Mouse (Mus musculus): Measurements from ENCODE around the gene Ndufs7. TPM values are rescaled to one million over a fixed set of nuclear protein-coding genes. Genes with fewer than 3 reads are reported as not detected.
A peak's percentile ranks its signal among the peaks of the same experiment; 100 is the strongest.
"Not testable (repeated sequence)": the region's sequence is repeated elsewhere in the genome, so short reads cannot be mapped to it uniquely, and the experiment has no call there.

Ndufs7 gene
- polyA plus RNA-seq, 1 experiment from 2014 or later: 260 TPM

DNA sequence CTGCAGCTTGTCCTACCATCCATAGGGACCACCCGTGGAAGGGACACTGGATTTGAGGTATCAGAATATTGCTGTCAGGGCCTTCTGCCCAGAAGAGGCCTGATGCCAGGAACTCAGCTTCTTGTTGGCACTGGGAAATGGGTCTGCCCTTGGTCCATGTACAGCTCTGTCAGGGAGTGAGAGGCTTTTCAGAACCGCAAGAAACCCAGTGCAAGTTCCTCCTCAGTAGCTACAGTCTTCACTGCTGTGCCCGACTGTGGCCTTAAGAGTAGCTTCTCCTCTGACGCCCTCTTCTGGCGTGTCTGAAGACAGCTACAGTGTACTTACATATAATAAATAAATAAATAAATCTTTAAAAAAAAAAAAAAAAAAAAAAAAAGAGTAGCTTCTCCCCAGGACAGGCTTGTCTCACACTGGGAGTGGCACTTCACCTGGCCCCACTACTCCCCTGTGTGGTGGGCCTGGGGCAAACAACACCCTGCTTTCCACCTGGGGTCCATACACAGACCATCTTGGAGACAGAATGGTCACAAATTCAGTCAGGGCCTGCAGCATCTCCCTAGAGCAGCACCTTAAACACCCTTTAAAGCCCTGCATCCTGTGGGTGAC lies 4.0 kb upstream of the Ndufs7 start:
- peak overlapping the region; percentile 47; the same call in 1 of the 2 replicates for H3K27ac ChIP-seq
- H3K4me1 ChIP-seq: peaks cover 12% of the 10 kb centered on the region
- peaks cover 49% of the 10 kb centered on the region for H3K36me3 ChIP-seq
- H3K9ac ChIP-seq: no peak overlapping the region
- no peak overlapping the region for H3K4me2 ChIP-seq (replicated peaks)
- H3K4me3 ChIP-seq: no peak overlapping the region
- no peaks in the 10 kb centered on the region for H3K9me3 ChIP-seq
- 36% methylated on average over 5 of the region's 5 CpGs for WGBS
- no peaks in the 10 kb centered on the region for H3K27me3 ChIP-seq
- no peak for ATAC-seq (ENCODE audit: insufficient number of reproducible peaks, insufficient read depth, low FRiP score, low TSS enrichment)

DNA sequence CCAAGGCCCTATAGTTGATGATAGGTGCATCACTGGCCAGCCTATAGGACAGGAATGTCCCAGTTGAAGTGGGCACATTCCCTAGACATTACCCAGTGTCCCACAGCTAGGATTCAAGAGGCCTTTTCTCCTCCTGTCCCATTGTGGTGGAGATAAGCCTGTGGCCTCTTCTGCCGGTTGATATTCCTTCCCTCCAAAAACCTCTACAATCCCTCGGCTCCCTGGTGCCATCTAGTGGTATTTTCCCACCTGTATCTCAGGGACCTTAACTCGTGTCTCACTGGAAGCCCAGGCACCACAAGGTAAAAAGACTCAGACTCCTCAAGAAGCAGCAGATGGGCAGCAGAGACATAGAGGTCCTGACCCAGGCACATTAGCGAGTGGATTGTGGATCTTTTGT lies 3.3 kb upstream of the Ndufs7 start:
- Histone ChIP-seq H3K27me3 (no peaks in the 10 kb centered on the region), H3K27ac (peak overlapping the region; percentile 47; the same call in 1 of the 2 replicates), H3K4me3 (no peak overlapping the region), H3K4me2 (replicated peaks) (no peak overlapping the region), H3K9me3 (no peaks in the 10 kb centered on the region), H3K9ac (peak overlapping the region; percentile 11; the same call in 1 of the 2 replicates), H3K36me3 (peaks cover 42% of the 10 kb centered on the region), H3K4me1 (peaks cover 19% of the 10 kb centered on the region)
- WGBS: 2% methylated on average over 4 of the region's 4 CpGs
- ATAC-seq (ENCODE audit: insufficient number of reproducible peaks, insufficient read depth, low FRiP score, low TSS enrichment): no peak

DNA sequence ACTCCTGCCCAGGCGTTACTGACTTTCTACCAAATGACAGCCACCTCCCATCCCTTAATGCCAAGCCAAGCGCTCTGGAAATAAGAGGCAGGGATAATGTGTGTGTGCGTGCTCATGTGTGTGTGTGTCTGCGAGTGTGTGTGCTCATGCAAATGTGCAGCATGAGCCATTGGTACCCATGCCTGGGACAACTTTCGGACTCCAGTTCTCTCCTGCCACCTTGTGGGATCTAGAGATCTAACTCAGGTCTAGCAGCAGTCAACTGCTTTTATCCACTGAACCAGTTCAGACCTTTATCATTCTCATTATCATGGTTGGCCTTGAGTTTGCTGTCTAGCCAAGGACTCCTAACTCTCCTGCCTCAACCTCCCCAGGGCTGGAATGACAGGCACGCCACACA lies 1.1 kb upstream of the Ndufs7 start:
- WGBS: 57% methylated on average over 6 of the region's 6 CpGs
- peaks cover 19% of the 10 kb centered on the region for H3K4me1 ChIP-seq
- no peak overlapping the region for H3K27ac ChIP-seq
- no peak overlapping the region for H3K4me3 ChIP-seq
- H3K9ac ChIP-seq: no peak overlapping the region
- H3K27me3 ChIP-seq: no peaks in the 10 kb centered on the region
- no peak overlapping the region for H3K4me2 ChIP-seq (replicated peaks)
- peaks cover 19% of the 10 kb centered on the region for H3K36me3 ChIP-seq
- ATAC-seq (ENCODE audit: insufficient number of reproducible peaks, insufficient read depth, low FRiP score, low TSS enrichment): no peak
- no peaks in the 10 kb centered on the region for H3K9me3 ChIP-seq

DNA sequence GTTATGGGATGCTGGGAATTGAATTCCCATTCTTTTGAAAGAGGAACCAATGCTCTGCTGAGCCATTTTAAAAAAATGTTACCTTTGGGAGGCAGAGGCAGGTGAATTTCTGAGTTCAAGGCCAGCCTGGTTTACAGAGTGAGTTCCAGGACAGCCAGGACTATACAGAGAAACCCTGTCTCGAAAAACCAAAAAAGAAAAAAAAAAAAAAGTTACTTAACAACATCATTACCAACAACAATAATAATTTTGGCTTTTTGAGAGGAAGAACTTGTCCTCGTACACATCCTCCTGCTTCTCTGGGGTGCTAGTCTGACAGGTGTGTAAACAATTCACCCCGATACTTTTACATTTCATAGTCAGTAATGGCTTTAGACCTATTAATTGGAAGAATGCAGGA lies 484 bp upstream of the Ndufs7 start:
- 47% methylated on average over 3 of the region's 3 CpGs for WGBS

DNA sequence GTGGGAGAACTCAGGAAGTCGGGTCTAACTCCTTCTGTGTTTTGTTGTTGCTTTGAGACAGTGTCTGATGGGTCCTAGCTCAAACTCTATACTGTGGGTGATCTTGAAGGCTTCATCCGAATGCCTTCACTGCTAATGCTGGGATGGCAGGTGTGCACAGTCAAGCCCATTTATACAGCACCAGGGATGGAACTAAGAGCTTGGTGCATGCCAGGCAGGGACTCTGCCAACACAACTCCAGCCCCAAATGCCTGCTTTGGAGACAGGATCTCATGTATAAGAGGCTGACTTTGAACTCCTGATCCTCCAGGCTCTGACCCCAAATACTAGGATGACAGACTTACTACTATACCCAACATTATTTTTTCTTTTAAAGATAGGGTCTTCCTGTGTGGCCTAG lies 1.1 kb downstream of the Ndufs7 start:
- Histone ChIP-seq H3K9ac (peak overlapping the region; percentile 76; the same call in 1 of the 2 replicates), H3K4me2 (replicated peaks) (peak overlapping the region; percentile 95), H3K27ac (peak overlapping the region; percentile 86; the same call in 1 of the 2 replicates), H3K36me3 (peaks cover 20% of the 10 kb centered on the region), H3K9me3 (no peaks in the 10 kb centered on the region), H3K4me1 (peaks cover 19% of the 10 kb centered on the region), H3K4me3 (peak overlapping the region; percentile 81), H3K27me3 (no peaks in the 10 kb centered on the region)
- WGBS: 41% methylated on average over 2 of the region's 2 CpGs
- no peak for ATAC-seq (ENCODE audit: insufficient number of reproducible peaks, insufficient read depth, low FRiP score, low TSS enrichment)

More for the DNA sequence above, 484 bp upstream of the Ndufs7 start:
- not testable (repeated sequence) for ATAC-seq (ENCODE audit: insufficient number of reproducible peaks, insufficient read depth, low FRiP score, low TSS enrichment); H3K9ac ChIP-seq; H3K27me3 ChIP-seq; H3K9me3 ChIP-seq; H3K27ac ChIP-seq
- Histone ChIP-seq H3K4me1 (peaks cover 19% of the 10 kb centered on the region), H3K4me3 (peak overlapping the region; percentile 81), H3K4me2 (replicated peaks) (peak overlapping the region; percentile 95), H3K36me3 (peaks cover 17% of the 10 kb centered on the region)

DNA sequence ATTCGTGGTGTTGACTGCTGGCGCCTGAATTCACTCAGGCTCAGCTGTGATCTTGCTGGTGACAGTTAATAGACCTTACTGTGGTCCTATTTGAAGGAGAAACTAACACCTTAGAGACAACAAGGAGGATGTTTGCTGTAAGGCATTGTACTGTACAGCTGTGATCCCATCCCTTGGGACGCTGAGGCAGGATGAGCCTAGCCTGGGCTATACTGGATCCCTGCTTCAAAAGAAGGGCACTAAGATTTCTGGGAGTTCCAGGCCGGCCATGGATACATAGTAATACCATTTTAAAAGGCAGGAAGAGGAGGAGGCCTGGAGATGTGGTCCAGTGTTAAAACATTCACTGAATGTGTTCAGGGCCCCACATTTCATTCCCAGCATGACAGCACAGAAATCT lies 1.7 kb downstream of the Ndufs7 start:
- Histone ChIP-seq H3K4me3 (peak overlapping the region; percentile 81), H3K27me3 (no peaks in the 10 kb centered on the region), H3K4me1 (peaks cover 15% of the 10 kb centered on the region), H3K27ac (no peak overlapping the region), H3K9ac (no peak overlapping the region), H3K9me3 (no peaks in the 10 kb centered on the region), H3K36me3 (peaks cover 25% of the 10 kb centered on the region), H3K4me2 (replicated peaks) (peak overlapping the region; percentile 95; the same call in 1 of the 2 replicates)
- WGBS: 87% methylated on average over 4 of the region's 4 CpGs
- no peak for ATAC-seq (ENCODE audit: insufficient number of reproducible peaks, insufficient read depth, low FRiP score, low TSS enrichment)

DNA sequence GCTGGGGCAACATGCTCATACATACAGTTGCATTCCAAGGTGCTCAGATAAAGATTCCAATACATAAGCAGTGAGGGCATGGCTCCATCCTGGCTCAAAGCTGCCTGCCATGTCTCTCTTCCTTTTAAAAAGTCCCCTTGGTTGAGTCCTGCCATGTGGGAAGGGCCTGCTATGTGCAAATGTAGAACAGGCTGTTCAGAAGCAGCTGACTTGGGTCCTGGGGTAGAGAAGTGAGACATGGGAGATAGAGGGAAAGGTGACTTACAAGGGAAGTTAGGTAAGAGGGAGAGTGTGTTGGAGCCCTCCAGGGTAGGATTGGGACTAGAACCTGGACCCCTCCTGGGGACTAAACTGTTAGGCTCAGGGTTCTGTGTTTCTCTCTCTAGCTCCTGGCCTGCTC lies 3.1 kb downstream of the Ndufs7 start:
- H3K4me1 ChIP-seq: peaks cover 12% of the 10 kb centered on the region
- H3K9ac ChIP-seq: no peak overlapping the region
- no peak overlapping the region for H3K27ac ChIP-seq
- H3K4me3 ChIP-seq: no peak overlapping the region
- no peaks in the 10 kb centered on the region for H3K9me3 ChIP-seq
- no peak for ATAC-seq (ENCODE audit: insufficient number of reproducible peaks, insufficient read depth, low FRiP score, low TSS enrichment)
- H3K27me3 ChIP-seq: no peaks in the 10 kb centered on the region
- H3K4me2 ChIP-seq (replicated peaks): no peak overlapping the region
- H3K36me3 ChIP-seq: peaks cover 39% of the 10 kb centered on the region

DNA sequence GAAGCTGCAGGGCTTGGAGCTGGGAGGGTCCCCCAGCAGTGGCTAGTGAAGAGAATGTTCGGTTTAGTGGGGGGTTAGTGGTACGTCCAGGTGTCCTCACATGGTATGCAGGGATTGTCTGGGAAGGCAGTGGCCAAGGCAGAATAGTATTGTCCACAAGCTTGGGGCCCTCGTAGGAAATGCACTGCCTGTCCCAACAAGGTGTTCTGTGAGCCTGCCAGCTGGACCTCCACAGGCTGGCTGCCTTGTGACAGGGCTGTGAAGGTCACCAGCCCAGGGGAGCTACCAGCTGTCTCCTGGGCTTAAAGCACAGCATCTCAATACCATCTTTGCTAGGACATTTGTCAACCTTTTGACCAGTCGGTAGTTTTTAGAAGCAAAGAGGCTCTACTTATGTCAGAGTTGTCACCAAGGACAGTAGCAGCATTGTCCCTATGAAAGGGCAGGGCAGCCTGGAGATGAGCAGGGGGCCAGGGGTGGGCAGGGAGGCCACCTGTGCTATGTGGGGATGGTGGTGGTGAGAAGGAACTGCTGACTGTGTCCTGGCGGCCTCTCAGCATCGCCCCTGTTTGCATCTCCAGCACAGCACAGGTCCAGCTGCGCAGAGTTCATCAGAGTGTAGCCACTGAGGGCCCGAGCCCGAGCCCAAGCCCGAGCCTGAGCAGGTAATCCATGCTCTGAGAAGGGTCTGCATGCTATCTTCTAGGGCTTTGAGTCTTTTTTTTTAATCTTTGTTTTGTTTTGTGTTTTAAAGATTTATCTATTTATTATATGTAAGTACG lies 3.8 kb downstream of the Ndufs7 start:
- no peaks in the 10 kb centered on the region for H3K9me3 ChIP-seq
- H3K27ac ChIP-seq: no peak overlapping the region
- no peak overlapping the region for H3K9ac ChIP-seq
- peaks cover 44% of the 10 kb centered on the region for H3K36me3 ChIP-seq
- H3K4me2 ChIP-seq (replicated peaks): no peak overlapping the region
- H3K4me1 ChIP-seq: peaks cover 10% of the 10 kb centered on the region
- 92% methylated on average over 11 of the region's 11 CpGs for WGBS
- H3K27me3 ChIP-seq: no peaks in the 10 kb centered on the region
- ATAC-seq (ENCODE audit: insufficient number of reproducible peaks, insufficient read depth, low FRiP score, low TSS enrichment): no peak
- H3K4me3 ChIP-seq: no peak overlapping the region

DNA sequence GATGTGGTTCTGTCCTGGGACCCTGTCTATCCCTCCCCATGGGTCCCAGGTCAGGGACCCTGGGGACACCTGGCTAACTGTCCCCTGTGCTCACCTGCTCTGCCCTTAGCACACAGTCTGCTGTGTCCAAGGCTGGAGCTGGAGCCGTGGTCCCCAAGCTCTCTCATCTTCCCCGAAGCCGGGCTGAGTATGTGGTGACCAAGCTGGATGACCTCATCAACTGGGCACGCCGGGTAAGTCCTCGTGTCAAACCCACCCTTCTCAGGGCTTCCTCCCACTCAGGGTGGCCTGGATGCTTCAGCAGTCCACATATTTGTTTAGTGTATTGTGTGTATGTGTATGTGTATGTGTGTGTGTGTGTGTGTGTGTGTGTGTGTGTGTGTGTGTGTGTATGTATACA lies 4.6 kb downstream of the Ndufs7 start:
- 91% methylated on average over 6 of the region's 6 CpGs for WGBS
- no peak overlapping the region for H3K4me2 ChIP-seq (replicated peaks)
- H3K36me3 ChIP-seq: peaks cover 53% of the 10 kb centered on the region

DNA sequence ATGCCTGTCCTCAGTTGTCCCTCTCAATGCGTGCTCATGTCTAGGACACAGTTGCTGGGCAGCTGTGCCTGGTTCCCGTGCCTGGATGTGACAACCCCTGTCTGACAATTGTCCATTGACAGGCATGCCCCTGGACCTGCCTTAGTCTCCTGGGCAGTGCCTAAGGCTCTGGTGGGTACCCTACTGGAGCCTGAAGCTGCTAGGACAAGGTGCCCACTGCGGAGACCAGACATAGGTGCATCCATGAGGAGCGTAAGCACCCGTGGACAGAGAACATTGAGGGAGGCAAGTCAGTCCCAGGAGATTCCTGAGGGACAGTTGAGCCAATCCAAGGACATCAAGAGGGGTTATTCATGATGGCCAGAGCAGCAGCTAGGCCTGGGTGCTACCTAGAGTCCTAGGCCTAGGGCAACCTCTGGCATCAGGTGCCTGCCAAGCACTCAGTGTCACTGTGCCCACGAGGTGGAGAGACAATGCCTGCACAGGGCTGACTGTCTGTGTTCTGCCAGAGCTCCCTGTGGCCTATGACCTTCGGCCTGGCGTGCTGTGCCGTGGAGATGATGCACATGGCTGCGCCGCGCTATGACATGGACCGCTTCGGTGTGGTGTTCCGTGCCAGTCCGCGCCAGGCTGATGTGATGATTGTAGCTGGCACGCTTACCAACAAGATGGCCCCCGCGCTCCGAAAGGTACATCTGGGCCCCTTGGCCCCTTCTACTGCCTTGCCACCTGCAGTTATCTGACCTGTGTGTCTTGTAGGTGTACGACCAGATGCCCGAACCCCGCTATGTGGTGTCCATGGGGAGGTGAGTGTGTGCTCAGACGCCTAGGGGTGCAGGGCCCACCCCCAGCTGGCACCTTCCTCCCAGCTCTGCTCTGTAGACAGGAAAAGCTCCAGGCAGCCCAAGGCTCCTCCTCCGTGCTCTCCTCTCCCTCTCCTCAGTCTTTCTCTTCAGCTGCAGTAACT lies 5.7 kb downstream of the Ndufs7 start:
- H3K4me2 ChIP-seq (replicated peaks): no peak overlapping the region
- no peak overlapping the region for H3K9ac ChIP-seq
- no peak overlapping the region for H3K4me3 ChIP-seq
- H3K4me1 ChIP-seq: peaks cover 15% of the 10 kb centered on the region
- H3K27me3 ChIP-seq: no peaks in the 10 kb centered on the region
- H3K27ac ChIP-seq: no peak overlapping the region
- H3K9me3 ChIP-seq: no peaks in the 10 kb centered on the region
- no peak for ATAC-seq (ENCODE audit: insufficient number of reproducible peaks, insufficient read depth, low FRiP score, low TSS enrichment)
- H3K36me3 ChIP-seq: peaks cover 59% of the 10 kb centered on the region
- WGBS: 95% methylated on average over 26 of the region's 26 CpGs

More for the DNA sequence above, 4.6 kb downstream of the Ndufs7 start:
- Histone ChIP-seq H3K9me3 (no peaks in the 10 kb centered on the region), H3K27ac (no peak overlapping the region), H3K9ac (no peak overlapping the region), H3K27me3 (no peaks in the 10 kb centered on the region), H3K4me3 (no peak overlapping the region), H3K4me1 (peaks cover 9% of the 10 kb centered on the region)
- no peak for ATAC-seq (ENCODE audit: insufficient number of reproducible peaks, insufficient read depth, low FRiP score, low TSS enrichment)

DNA sequence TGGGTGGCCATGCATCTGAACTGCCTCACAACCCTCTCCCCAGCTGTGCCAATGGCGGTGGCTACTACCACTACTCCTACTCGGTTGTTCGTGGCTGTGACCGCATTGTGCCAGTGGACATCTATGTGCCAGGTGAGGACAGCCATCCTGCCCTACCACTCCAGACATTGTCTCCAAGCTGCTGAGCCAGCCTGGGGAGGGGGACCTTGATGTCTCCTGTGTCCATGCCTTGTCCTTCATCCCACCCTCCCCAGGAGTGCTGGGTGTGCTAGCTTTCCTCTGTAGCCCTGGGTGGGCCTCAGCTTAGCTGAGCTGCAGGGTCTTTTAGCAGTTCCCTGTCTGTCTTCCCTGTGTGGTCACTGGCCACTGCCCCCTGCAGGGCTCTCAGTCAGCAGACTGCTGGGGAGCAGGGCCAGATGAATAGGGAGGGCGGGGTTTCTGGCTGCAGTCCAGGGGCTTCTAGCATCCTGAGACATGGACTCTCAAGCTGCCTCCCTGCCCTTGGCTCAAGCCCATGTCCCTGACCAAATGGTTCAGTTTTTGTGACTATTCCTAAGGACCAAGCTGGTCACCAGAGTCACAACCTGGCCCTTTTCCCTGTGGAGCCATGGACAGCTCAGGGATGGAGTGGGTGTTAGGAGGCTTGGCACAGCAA lies 7.1 kb downstream of the Ndufs7 start:
- Histone ChIP-seq H3K4me2 (replicated peaks) (no peak overlapping the region), H3K9me3 (no peaks in the 10 kb centered on the region), H3K9ac (no peak overlapping the region), H3K4me3 (no peak overlapping the region), H3K4me1 (peaks cover 18% of the 10 kb centered on the region), H3K36me3 (peaks cover 59% of the 10 kb centered on the region), H3K27me3 (no peaks in the 10 kb centered on the region), H3K27ac (no peak overlapping the region)
- ATAC-seq (ENCODE audit: insufficient number of reproducible peaks, insufficient read depth, low FRiP score, low TSS enrichment): no peak
- 83% methylated on average over 5 of the region's 5 CpGs for WGBS
